Mouse (Mus musculus): ENCODE results near the gene Mbip.

Mbip gene

DNA sequence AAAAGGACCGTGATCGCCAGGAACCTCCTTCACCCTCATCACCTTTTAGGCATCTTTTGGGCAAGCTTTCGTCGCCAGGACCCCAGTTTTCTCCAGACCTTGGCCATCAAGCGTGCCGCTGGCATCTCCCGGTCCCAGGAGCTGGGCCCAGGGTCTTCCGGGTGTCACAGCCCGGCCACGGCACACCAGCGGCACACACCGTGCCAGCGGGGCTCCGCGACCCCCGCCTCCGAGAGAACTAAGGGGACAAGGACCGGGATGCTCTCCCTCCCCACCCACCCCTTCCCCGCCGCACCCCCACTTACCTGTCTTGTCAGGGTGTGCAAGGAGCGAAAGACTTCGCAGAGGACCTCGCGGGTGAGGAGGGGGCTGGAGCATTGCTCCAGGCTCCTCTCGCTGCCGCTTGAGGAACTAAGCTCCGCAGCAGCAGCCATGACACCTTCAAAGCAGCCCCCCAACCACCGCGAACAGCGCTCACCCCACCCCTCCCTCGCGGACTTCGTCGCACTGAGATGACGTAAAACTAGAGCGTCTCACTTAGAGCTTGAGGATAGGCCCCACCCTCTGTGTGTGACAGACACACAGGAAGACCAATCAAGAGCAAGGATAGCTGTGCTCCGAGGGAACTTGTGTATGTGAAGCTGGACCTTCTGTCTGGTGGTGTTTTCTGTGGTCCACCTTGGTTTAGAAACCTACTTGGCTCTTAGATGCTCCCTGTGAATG lies at the start of gene Mbip:
Gene Mbip, minus strand, starts transcription at position 528 of the 723 bp plus-strand sequence.
- peak; percentile 98 to 99 for DNase-seq

DNA sequence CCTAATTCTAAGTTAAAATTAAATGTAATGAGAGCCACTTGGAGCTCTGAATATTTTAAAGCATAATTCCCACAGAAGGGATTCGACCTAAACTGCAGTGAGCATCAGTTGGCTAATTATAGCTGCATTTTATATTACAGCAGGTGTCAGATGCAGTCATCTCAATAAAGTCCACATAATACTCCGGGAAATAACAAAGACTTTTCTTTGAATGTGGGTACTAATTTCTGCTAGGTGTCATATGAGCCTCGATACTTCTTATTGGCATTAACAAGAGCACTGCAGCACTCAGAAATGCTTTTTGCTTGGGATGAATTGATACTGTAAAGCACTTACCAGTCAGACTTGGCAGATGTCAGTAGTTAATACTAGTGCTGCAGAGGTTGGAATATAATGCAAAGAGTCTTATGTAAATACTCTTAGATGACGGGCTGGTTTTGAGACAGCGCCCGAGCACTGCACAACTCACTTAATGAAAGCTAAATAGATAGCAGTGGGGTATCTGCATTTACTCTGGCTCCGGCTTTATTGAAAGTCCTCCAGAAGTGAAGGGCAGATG lies 42.0 kb upstream of the Mbip start:
- DNase-seq: no peak

GRCm38 (mm10) chr12:56386955-56387646 lies 41.4 kb upstream of the Mbip start:
- DNase-seq: no peak

DNA sequence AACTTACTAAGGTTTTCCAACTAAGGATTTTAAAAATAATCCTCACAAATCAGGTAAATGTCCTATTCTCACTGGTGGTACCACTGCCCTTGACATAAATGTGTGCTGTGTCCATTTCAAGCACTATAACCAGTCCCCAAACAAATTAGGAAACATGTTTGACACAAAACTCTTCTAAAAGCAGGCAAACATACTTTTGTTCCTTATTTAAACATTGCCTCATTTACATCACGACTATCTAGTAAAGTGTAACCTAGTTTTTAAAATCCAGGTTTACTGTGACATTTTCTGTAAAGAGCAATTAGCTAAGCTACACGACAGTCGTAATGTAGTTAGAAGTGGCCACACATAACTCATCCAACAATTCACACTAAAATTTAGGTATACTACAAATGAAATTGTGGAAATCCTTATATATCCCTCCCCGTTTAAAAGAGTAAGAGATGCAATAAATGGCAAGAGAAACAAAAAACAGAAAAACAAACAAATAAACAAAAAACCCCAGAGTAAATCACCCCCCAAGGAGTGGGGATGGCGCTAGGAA lies 851 bp downstream of the Mbip start:
- DNase-seq: no peak

- no peak for DNase-seq
These were observed 6.2 kb downstream of the Mbip start for GRCm38 (mm10) chr12:56339295-56340056.

DNA sequence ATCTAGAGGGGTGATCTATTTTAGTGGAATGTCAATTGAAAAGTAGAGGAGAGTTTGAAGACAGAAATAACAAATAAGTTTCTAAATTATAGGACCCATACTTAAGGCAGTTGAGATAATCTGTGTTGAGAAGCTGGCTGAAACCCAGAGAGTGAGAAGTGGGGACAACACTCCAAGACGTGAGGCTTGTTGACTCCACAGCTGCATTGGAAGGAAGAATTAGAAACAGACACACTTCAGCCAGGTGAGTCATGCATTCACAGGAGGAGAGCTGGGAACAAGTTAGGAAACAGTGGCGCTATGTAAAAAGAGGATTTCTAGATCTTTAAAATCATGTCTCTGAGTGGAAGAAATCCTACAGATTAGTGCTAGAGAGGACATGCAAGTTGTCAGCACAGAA lies 12.2 kb downstream of the Mbip start:
- no peak for DNase-seq

DNA sequence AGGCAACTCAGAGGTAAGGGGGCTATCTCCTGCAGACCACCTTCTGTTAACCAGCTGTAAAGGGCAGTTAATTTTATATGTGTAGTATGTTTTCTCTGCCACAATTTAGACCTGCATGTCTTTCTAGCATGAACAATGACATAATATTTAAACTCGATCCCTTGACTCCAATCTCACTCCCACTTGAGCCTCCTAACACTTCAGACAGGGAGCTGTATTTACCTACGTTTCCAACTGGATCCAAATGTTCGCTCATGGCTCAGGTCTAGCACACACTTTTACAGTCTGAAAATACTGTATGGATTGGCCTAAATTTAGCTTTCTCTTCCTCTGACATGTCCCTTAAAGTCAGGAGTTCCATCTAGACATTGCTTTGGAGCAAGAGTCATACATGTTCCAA lies 13.2 kb downstream of the Mbip start:
- no peak for DNase-seq

- no peak for DNase-seq
These were observed 18.2 kb downstream of the Mbip start for GRCm38 (mm10) chr12:56327448-56327998.

DNA sequence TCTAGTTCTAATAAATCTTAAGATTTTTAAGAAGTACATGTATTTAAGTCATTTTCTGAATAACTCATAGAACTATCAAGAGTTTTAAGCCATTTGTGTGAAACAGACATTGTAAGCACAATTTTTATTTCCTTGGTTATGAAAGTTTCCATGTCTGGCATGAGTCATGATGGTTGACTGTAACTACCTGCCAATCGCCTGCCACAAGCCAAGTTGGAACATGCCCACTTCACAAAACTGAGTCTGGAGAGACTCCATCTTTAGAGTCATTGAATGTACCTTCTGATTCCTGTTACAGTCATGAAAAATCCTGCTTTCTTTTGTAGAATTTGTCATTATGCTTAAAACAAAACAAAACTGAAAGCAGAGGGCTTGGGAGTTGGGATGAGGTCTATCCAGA lies 19.8 kb downstream of the Mbip start:
- no peak for DNase-seq

DNA sequence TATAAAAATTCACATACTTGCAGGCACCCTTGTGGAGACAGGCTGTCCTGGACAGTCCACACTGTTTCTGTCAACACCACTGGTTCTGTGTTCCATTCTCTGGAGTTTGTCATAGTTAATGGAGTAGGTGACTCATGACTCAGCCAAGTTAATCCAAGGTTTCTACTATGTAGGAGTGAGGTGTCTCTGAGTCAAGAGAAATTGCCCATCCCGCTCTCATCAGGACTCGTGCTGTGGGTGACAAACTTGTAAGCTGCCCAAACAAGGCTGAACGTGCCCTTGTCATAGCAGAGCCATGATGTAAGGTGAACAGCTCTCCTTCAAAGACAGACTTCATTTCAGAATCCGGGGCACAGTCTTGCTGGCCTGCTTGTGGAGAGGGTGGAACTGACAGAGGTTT lies 26.8 kb downstream of the Mbip start:
- no peak for DNase-seq

- DNase-seq: no peak
These were observed 27.6 kb downstream of the Mbip start for GRCm38 (mm10) chr12:56318059-56318458.

GRCm38 (mm10) chr12:56305758-56306157 lies 39.9 kb downstream of the Mbip start:
- DNase-seq: peak in 1 of 2 experiments; percentile 13

- no peak for DNase-seq
These were observed 43.2 kb downstream of the Mbip start for GRCm38 (mm10) chr12:56302321-56303017.

- peak in 1 of 2 experiments; percentile 21 for DNase-seq
These were observed 44.0 kb downstream of the Mbip start for GRCm38 (mm10) chr12:56301487-56302293.

DNA sequence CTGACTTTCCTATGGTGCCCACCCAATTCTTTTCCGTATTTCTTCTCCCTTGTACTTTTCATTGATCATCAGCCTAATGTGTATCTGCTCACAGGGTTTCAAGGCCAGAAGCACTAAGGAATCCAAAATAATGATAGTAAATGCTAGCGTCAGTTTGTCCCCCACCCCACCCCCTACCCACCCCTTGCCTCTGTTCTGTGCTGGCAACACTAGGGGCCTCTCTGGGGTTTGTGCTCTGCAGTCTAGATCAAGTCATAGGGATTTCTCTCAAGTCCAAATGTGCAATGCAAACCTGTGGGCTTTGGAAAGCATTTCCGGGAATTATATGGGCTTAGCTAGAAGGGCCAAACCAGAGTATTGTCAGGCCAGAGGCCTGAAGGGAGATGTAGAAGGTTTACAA lies 46.1 kb downstream of the Mbip start:
- peak in 1 of 2 experiments; percentile 32 for DNase-seq

DNA sequence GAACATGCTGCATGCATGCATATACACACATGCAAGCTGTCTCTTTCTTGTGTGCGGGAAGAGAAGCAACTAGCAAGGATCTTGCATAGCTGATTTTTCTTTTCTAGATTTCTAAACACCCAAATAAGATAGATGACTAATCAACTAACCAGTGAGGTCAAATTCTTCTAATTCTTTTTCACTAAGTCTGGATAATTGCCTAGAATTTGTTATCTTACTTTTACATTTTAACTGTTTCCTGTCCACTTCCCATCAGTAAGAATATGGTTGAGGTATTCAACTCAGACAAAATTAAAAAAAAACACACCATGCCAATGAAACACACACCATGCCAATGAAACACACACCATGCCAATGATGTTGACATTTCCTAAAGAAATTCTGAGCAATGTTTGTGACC lies 46.8 kb downstream of the Mbip start:
- no peak for DNase-seq

DNA sequence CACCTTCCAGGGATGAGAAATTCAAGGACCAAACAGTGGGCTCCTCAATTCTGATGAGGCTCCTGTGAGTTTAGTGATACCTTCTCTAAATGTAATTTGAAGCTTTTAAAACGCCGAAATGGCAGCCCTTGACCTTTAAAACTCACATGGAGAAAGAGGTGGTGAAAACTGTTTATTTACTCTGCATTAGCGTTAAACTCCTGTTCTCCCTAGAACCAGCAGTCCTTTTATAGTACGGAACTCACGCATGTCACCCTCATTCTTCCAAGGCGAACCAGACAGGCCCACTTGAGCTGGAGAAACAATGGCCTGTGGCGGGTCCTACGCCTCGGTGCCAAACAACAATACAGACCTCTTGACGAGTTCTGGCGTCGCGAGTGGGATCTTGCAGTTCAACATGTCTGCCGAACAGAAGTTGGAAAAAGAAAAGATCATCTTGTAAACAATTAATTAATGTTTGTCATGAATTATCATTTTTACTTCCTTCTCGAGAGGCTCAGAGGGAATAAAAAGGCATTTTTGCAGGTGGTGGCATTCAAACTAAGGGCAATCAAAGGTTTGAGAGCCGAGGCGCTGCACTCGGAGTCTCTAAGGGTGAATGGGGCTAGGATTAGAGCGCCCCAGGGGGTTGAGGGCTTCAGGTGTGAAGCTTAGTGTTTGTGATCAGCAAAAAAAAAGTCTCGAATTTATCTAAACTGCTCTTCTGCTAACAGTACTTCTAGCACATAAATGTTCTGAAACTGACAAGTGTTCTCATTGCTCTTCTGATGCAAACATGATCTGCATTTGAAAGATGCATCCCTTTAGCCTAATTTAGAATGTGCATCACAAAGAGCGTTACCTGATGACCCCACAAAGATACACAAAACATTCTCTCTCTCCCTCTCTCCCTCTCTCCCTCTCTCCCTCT lies 47.5 kb downstream of the Mbip start:
- no peak for DNase-seq

DNA sequence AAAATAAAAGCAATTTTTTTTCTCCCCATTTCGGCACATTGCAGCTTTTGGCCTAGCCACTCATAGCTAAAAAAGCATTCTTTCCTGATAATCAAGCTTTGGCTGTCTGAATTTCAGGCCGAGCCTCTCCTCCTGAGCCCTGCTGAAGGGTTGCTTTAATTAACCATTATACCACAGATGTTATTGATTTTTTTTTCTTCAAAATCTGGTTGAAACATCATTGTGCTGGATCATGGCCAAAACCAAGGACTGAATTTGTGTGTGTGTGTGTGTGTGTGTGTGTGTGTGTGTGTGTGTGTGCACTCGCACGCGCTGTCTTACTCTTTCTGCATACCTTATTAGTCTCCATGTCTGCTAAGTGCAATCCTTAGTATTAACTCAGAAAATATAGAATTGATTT lies 48.6 kb downstream of the Mbip start:
- DNase-seq: no peak

GRCm38 (mm10) chr12:56296524-56296923 lies 49.2 kb downstream of the Mbip start:
- peak in 1 of 2 experiments; percentile 14 for DNase-seq

- no peak for DNase-seq
These were observed 50.5 kb downstream of the Mbip start for GRCm38 (mm10) chr12:56295160-56295559.

All from kidney, postnatal 36 days (tissue).